Mouse (Mus musculus) cortical plate, adult 2 months (tissue): ENCODE data around the gene Slc16a9.

ENCODE experiments used
- CTCF ChIP-seq: fragments of 200-500 bp; IDR thresholded peaks from 2 replicates; pipeline ENCODE4 v1.5.1; 2011; ENCODE audit warnings: mild to moderate bottlenecking, control low read depth, low read length; ENCODE audit not compliant: insufficient read depth; ENCODE audit errors: extremely low read depth
- POLR2A ChIP-seq: fragments of 200-500 bp; IDR thresholded peaks from 2 replicates; pipeline ENCODE4 v1.6.1; 2011; ENCODE audit warnings: mild to moderate bottlenecking, low read length, control low read depth; ENCODE audit not compliant: insufficient read depth; ENCODE audit errors: extremely low read depth

GRCm38 (mm10) chr10:70292014-70292413, 47.1 kb downstream of the Slc16a9 start:
- TF ChIP-seq POLR2A (no peak), CTCF (no peak)
